In the genomic region with DNA sequence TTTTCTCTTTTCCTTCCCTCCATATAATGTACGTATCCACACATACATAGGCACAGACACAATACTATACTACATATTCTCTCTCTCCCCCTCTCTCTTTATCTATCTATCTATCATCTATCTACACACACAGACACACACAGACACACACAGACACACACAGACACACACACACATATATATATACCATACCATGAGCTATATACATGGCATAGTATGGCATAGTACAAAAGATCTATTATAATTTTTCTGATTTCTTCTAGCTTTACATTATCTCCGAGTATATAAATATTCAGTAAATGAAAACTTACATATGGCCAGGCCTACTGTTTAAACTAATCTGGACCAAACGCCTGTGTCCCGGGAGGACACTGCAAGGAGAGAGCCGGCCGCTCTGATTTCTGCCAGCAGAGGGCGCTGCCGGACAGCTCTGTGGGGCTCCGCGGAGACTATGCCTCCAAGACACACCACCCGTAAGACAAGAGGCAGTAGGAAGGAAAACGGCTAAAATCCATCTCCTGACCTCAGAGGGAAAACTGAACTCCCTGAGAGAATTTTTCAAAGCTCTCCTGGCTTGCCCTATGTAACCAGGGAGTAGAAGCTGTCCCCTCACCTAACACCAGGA, we compare ENCODE assay signal across 8 mouse cellular contexts. TPM values are rescaled to one million over a fixed set of nuclear protein-coding genes. Genes with fewer than 3 reads are reported as not detected.
A peak's percentile ranks its signal among the peaks of the same experiment; 100 is the strongest.
DNase-seq lines count a peak whose midpoint lies in the region; ATAC-seq lines count a peak whose summit lies in the region.

No protein-coding gene starts in this region.

- peak; percentile 87 for DNase-seq in ZHBTc4 (ENCODE audit: low read depth, low spot score)
- peak; percentile 73 to 75 for DNase-seq in gastrocnemius, adult 8-10 months (ENCODE audit: low spot score in 2 of 2)
- peak; percentile 78 to 89 for DNase-seq in left cerebral cortex, postnatal 10 days (ENCODE audit: extremely low spot score in 1 of 2, low spot score in 2 of 2)
- DNase-seq in right cerebral cortex, postnatal 10 days (ENCODE audit: low spot score in 2 of 2): peak; percentile 90 to 93
- peak; percentile 93 for DNase-seq in urinary bladder, postnatal 14 days (ENCODE audit: low spot score)

- peak; percentile 94 for ATAC-seq in common myeloid progenitor, adult 5-6 weeks (replicated peaks; ENCODE audit: low read depth, poor library complexity, severe bottlenecking)
- peak; percentile 78 for ATAC-seq in inflammation-experienced regulatory T-cells, adult 6 months
- peak; percentile 95 for ATAC-seq in megakaryocyte-erythroid progenitor cell, adult 5-6 weeks (replicated peaks; ENCODE audit: low FRiP score, low TSS enrichment, poor library complexity, severe bottlenecking)

- intact Hi-C loops in left cerebral cortex, postnatal 10 days (cut with DNase I): loop anchor here (2.0 to 10.0 kb wide), 3 partner anchors 56 to 250 kb away; a partner anchor contains a TSS

RNA-seq across cellular contexts. Expression of a gene that starts 7.2 kb away (rescaled TPM):
- total RNA-seq in common myeloid progenitor, adult 5-6 weeks (2017): not detected in 2 replicates
- total RNA-seq in gastrocnemius, adult 8-10 months (2022): 10 to 100 TPM in 3 of 4 experiments, 1 to 10 TPM in 1; 9.5 to 19.3 (median 15.2) TPM
- under 1 TPM in 2 of 3 experiments, not detected in 1; 0.35 to 0.38 TPM for polyA plus RNA-seq in inflammation-experienced regulatory T-cells, adult 6 months (2017; shearing (Covaris generic))
- 1 to 10 TPM; 4.7 to 8.4 TPM for total RNA-seq in left cerebral cortex, postnatal 10 days (2021)
- total RNA-seq in megakaryocyte-erythroid progenitor cell, adult 5-6 weeks (2014; fragmentation: Nextera tagmentation): not detected in 2 replicates
- total RNA-seq in megakaryocyte-erythroid progenitor cell, adult 5-6 weeks (2017): not detected in 2 replicates

RNA-seq across cellular contexts. Expression of a gene that starts 24.9 kb away (rescaled TPM):
- total RNA-seq in common myeloid progenitor, adult 5-6 weeks (2017): 210 and 280 TPM in 2 replicates
- 100 to 1,000 TPM; 261 to 279 (median 268) TPM for total RNA-seq in gastrocnemius, adult 8-10 months (2022)
- 100 to 1,000 TPM; 178 to 215 (median 183) TPM for polyA plus RNA-seq in inflammation-experienced regulatory T-cells, adult 6 months (2017; shearing (Covaris generic))
- 100 to 1,000 TPM; 254 to 277 TPM for total RNA-seq in left cerebral cortex, postnatal 10 days (2021)
- total RNA-seq in megakaryocyte-erythroid progenitor cell, adult 5-6 weeks (2014; fragmentation: Nextera tagmentation): 188 and 266 TPM in 2 replicates
- total RNA-seq in megakaryocyte-erythroid progenitor cell, adult 5-6 weeks (2017): 369 and 388 TPM in 2 replicates

RNA-seq across cellular contexts. Expression of a gene that starts 26.4 kb away (rescaled TPM):
- total RNA-seq in common myeloid progenitor, adult 5-6 weeks (2017): 4.9 and 7.2 TPM in 2 replicates
- under 1 TPM in 1 of 4 experiments, not detected in 3; 0.17 TPM for total RNA-seq in gastrocnemius, adult 8-10 months (2022)
- 1 to 10 TPM in 1 of 3 experiments, under 1 TPM in 2; 0.30 to 1.3 (median 0.53) TPM for polyA plus RNA-seq in inflammation-experienced regulatory T-cells, adult 6 months (2017; shearing (Covaris generic))
- total RNA-seq in left cerebral cortex, postnatal 10 days (2021): 1 to 10 TPM; 2.3 to 2.7 TPM
- total RNA-seq in megakaryocyte-erythroid progenitor cell, adult 5-6 weeks (2014; fragmentation: Nextera tagmentation): 8.5 and 10.1 TPM in 2 replicates
- total RNA-seq in megakaryocyte-erythroid progenitor cell, adult 5-6 weeks (2017): 2.8 and 4.4 TPM in 2 replicates

RNA-seq across cellular contexts. Expression of a gene that starts 53.3 kb away (rescaled TPM):
- total RNA-seq in common myeloid progenitor, adult 5-6 weeks (2017): 36.6 and 45.1 TPM in 2 replicates
- total RNA-seq in gastrocnemius, adult 8-10 months (2022): 1 to 10 TPM; 1.9 to 3.9 (median 3.6) TPM
- polyA plus RNA-seq in inflammation-experienced regulatory T-cells, adult 6 months (2017; shearing (Covaris generic)): 10 to 100 TPM; 18.9 to 27.2 (median 22.7) TPM
- 10 to 100 TPM in 1 of 2 experiments, 1 to 10 TPM in 1; 9.5 to 12.2 TPM for total RNA-seq in left cerebral cortex, postnatal 10 days (2021)
- total RNA-seq in megakaryocyte-erythroid progenitor cell, adult 5-6 weeks (2014; fragmentation: Nextera tagmentation): 67.6 and 71.5 TPM in 2 replicates
- total RNA-seq in megakaryocyte-erythroid progenitor cell, adult 5-6 weeks (2017): 35.9 and 46.3 TPM in 2 replicates

RNA-seq across cellular contexts. Expression of a gene that starts 56.0 kb away (rescaled TPM):
- 54.1 and 58.8 TPM in 2 replicates for total RNA-seq in common myeloid progenitor, adult 5-6 weeks (2017)
- 10 to 100 TPM; 24.8 to 29.8 (median 25.7) TPM for total RNA-seq in gastrocnemius, adult 8-10 months (2022)
- polyA plus RNA-seq in inflammation-experienced regulatory T-cells, adult 6 months (2017; shearing (Covaris generic)): 10 to 100 TPM; 36.7 to 53.5 (median 40.3) TPM
- total RNA-seq in left cerebral cortex, postnatal 10 days (2021): 10 to 100 TPM; 25.9 to 26.0 TPM
- total RNA-seq in megakaryocyte-erythroid progenitor cell, adult 5-6 weeks (2014; fragmentation: Nextera tagmentation): 42.6 and 71.6 TPM in 2 replicates
- total RNA-seq in megakaryocyte-erythroid progenitor cell, adult 5-6 weeks (2017): 51.3 and 74.9 TPM in 2 replicates

Comparison
In these comparisons a context has a peak if more than half of its experiments do, and no peak if none do; other contexts are left out.
1. Peak in every context shown above with its lines: DNase-seq and ATAC-seq.